Mouse (Mus musculus) heart, adult 9 months (tissue): ENCODE results near the gene Cyp4f40.
"Not testable (repeated sequence)": the region's sequence is repeated elsewhere in the genome, so short reads cannot be mapped to it uniquely, and the experiment has no call there.

Source experiments
- DNase-seq, 2 experiments: peaks; one replicate each; pipeline ENCODE4 v3.0.0; 2022; ENCODE audit warnings: low spot score in 2 of 2

Gene Cyp4f40

GRCm38 (mm10) chr17:32710541-32710940, 51.8 kb downstream of the Cyp4f40 start:
- not testable (repeated sequence) for DNase-seq

DNA sequence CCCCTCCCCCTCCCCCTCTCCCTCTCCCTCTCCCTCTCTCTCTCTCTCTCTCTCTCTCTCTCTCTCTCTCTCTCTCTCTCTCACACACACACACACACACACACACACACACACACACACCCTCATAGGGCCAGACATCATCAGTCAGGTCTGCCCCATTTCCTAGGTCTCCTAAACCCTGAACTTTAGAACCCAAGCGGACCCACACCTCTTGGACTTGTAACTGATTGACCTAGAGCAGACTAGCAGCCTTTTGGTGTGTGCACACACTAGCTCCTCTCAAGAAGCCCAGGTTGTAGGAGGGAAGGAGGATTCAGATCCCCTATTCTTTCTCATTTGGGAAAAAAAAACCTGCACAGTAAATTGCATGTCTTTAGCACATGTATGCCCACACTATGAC, 63.5 kb downstream of the Cyp4f40 start:
- not testable (repeated sequence) for DNase-seq

DNA sequence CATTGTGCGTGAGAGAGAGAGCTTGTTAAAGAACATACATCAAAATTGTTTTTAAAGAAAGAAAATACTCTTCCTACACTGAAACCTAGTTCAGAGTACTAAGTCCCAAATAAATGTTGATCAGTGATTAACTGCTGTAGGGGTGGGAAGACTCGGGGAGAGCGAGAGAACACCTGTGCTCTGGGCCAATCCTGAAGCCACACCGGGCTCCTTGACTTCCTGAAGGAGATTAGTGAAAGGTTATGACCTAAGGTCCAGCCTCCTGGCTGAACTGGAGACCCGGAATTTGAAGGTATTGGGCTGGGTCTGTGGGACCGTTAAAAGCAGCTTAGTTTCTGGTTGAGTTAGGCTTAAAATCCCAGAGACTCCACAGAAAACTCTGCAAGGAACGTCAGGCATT, 64.1 kb downstream of the Cyp4f40 start:
- no peak for DNase-seq

DNA sequence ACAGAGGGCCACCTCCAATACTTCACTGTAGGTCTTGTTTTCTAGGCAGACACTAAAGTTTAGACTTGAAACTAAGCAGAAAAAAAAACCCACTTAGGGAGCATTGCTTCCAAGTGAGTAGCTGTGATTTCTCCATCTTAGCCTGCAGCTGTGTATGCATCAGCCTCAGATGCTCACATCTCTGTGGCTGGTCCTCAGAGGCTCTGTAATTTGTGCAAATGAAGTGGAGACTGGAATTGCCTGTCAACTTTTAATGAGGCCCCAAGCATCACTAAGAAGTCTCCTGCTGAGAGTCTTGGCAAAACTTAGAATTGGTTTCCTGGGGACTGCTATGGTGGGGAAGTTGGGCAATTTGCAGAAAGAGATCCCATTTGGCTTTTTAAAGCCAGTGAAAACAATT, 67.7 kb downstream of the Cyp4f40 start:
- DNase-seq: not testable (repeated sequence)
